Mouse (Mus musculus): ENCODE data around the gene Ulk4.

- TF ChIP-seq FLI1 (IDR thresholded peaks at IDR 0.05; ENCODE audit: low read length) = no peak
- no peak for TF ChIP-seq GATA1 (IDR thresholded peaks at IDR 0.05; ENCODE audit: borderline replicate concordance, low read length)
Observed at GRCm38 (mm10) chr9:121057401-121057800, 219.6 kb downstream of the Ulk4 start.

Measured in megakaryocyte, embryonic 14.5 days (primary cell).